Mouse (Mus musculus) forelimb bud, embryonic 11.5 days (tissue): ENCODE measurements at regions not wholly inside any gene's neighbourhood (a gene's known extent, or its start where the extent isn't known, plus 50 kb on each side); places are given as distances from the start of the nearest gene placed in this dataset.

ENCODE experiments used
- DNase-seq: peaks from one replicate; pipeline ENCODE4 v3.0.0-alpha.2; 2012; ENCODE audit warnings: low read depth, low spot score

DNA sequence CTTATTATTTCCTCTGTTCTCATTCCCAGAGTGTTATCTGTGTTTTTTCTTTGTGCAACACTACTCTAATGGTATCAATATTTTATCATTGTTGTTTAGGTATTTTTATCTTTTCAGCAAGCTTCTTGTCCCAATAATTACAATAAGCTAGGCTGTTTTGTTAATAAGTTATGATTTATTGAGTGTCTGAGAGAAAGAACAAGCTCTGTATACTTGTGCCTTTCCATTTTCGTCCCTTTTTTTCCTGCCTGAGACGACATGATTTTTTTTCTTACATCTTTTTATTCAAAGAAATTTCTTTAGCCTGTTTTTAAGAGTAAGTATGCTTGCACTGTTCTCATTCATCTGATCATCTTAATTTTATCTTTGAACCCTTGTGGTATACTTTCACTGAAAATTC lies 904.1 kb downstream of the A830018L16Rik start:
- DNase-seq = no peak

DNA sequence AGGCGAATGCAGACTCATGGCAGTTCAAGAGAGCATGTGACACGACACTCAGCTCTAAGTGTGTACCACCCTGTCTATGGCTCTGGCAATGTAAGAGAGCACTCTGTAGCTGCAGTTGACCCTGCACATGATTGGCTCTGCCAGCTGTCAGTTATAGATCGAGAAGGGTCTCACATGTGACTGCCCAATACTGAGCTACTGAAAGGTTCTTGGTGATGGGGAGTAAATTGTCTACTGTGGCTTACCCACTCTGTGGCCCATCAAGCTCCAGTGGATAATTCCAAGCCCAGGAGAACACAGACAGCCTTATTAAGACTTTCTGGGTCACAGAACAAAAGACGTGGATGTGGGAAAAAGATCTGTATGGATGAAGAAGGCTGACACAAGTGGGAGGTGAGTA lies 920.3 kb downstream of the A830018L16Rik start:
- no peak for DNase-seq

DNA sequence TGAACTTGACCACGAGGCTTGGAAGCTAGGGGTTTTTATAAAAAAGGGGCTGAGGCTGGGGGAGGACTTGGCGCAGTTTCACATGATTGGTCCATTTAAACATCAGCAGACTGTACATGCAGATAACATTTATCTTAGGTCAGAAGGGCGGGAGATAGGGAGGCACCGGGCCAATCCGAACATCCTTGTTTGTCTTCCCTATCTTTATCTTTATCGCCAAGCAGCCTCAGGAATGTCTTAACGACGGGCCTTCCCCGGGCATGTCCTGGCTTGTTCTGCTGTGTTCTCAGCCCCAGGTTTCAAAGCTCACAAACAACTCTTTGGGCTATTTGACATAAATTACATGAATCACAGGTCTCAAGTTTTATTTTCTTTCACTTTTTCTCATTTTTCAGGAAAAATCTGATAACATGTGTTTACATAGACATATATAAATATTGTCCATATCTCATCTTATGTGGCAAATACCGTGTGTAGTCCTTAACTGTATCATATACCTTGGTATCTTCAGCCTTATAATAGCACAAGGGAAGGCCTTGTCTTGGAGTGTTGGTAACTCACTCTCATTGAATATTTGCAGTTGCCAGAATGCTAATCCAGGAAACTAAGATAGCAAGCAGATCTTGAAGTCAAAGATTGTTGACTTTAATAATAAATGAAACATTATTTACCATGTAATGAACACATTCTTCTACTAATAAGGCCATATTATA lies 931.0 kb downstream of the A830018L16Rik start:
- no peak for DNase-seq

DNA sequence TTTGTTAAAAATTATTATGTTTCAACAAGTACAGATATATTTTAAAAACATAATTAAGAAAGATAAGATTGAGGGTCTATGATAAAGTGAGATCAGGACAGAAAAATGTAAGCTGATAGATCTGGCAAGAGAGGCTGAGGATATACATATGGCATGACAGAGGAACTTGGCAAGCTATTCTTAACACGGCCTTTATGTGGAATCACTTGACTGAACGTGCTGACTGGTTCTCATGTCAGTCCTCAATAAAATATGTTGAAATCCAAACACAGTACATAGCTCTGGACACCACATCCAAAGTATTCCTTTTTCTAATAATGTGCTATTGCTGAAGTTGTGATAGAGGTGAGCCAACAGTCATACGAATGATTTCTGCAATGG lies 931.5 kb downstream of the A830018L16Rik start:
- DNase-seq = no peak

DNA sequence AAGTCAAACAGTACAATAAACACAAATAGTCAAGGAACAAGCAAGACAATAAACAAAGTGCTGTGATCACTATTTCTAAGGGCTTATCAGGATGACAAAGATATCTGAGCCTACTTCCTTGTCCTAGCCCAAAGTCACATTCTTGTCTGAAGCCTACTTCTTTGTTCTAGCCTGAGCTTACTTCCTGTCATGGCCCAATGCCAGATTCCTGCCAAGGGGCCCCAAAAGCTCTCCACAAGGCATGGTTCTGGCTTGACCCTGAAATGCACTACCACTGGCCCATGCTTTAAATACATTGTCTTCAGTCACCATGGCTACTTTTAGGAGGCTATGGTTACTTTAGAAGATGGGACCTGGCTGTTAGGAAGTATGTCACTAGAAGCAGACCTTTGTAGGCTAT lies 940.6 kb downstream of the A830018L16Rik start:
- DNase-seq = no peak

DNA sequence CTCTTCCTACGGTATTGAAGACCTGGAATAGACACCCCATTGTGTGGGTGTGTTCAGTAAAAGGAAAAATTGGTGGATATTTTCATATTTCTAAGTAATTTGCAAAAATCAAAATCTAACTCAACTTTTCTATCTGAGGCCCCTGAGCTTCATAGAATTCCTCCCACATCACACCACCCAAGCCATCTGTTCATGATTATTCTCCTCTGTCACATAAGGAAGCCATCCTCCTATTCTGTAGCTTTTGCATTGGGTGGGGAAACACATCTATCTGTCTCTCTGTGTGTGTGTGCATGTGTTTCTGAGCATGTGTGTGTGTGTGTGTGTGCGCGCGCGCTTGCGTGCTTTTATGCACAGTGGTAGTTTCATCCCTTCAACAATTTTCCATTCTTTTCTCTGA lies 954.0 kb downstream of the A830018L16Rik start:
- DNase-seq = no peak

DNA sequence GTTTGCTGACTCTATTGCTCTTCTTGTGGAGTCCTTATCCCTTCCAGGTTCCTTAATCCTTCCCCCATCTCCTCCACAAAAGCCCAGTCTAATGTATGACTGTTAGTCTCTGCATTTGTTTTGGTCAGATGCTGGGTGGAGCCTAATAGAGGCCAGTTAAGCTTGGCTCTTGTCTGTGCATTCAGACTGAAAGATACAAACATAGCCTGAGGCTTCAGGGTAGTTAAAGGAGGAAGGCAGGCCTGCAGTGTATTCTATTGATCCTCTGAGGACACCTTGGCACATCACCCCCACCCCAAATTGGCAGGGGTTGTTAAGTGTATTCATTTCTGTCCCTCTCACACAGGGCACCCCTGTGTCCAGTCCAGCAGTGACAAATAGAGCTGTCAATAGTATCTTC lies 959.1 kb downstream of the A830018L16Rik start:
- no peak for DNase-seq

DNA sequence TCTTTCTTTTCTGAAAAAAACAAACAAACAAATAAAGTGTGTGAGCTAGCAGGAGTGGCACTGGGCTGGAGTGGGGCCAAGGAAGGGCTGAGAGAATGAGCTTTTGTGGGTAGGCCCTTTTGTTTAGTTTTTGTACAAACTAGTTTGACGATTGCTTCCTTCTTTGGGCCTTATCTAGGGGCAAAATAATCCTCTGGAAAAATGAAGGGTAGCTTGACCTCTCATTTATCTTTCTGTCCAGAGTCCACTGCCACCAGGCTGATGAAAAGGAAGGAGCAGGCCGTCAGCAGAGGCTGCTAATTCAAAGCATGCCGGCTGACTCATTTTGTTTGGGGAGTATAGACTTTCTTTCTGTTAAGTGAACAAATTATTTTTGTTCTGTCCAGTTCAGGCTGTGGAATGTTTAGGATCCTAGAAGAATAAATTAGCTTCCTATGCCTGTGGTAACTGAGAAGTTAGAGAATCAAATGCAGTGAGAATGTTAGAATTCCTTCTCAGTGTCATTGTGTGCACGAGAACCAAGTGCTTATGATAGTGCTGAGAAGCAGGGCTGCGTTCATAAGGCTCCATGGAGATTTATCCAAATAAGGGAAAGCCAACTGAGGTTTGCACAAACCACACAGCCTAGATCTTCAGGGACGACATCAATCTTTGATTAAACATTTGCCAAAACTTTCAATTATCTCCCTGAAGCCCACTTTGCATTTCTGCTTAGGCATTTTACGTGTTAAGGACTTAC lies 984.4 kb downstream of the A830018L16Rik start:
- peak; percentile 43 for DNase-seq

DNA sequence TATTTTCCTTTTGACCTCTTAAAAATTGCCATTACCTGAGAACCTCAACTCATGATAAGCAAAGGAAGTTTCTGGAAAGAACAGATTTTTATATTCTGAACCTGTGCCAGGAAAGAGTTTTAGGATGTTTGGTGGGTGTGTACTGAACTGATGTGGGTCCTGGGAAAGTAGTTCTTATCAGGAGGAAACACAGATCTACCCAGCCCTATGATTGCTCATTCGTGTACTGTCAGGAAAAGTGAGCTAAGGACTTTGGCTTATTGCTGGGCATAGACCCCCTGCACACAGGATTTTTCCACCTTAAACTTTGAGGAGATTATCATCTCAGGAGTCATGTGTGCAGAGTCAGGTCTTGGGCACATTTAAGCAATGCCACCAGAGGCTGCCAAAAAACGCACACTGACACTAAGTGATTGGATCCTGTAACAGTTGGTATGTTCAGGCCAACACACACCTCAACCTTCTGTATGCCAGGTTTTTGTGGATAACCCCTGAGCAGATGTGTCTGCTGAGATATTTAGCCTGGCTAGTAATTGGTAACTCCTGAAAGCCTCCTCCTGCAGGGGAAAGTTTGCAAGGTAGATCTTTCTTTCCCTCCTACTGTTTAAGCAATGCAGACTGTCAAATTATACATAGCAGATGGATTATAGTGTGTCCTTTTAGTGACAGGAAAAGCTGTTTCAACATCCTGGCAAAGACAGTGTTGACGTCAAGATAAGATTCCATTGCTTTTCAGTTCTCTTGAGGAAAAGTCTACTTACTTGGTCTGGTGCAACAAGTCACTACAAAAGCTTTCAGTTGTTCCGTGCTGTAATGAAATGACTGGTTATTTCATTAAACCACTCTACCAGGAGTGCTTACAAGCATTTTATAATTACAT lies 991.7 kb downstream of the A830018L16Rik start:
- DNase-seq = no peak

DNA sequence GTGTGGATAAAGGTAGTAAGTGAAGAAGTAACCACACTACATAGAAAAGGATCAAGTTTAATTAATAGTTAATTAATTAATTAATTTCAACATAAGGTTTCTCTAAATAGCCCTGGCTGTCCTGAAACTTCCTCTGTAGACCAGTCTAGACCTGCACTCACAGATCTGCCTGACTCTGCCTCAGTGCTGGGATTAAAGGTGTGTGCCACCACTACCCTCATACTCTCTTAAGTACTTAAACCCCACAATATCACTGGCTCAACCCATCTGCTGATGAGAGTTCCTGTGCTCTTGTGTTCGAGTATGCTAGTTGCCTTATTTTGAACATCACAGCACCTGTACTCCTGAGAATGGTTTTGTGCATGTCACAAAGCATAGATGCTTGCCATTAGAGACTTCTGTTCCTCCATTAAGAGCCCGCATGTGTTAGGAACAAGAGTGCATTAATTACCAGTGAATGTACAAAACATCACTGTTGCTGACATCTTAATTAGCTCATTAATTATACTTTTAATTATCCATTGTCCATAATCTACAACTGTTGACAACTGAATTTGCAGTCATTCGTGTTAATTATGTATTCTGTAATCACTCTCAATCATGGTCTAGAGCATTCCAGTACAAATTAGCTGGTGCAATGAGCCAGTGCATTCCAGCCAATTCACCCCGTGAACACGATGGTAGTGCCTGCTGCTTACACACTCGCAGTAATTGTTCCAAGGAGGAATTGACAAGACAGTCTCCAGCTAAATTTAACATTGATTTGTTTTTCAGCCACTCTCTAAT lies 996.0 kb downstream of the A830018L16Rik start:
- DNase-seq = no peak

DNA sequence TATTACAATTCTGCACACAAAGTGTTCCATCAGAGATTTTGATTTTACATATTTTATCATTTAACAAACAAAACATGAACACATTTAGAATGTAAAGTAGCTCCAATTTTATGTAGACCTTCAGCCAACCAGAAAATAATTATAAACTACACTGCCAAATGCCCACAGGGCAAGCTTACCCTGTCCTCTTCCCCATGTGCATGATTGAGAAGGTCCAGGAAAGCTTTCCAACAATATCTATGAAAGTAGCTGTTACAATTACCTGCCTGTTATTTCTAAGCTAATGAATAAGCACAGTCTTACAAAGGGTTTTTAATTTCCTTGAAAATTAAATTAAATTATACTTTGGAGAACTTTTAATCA lies 996.6 kb downstream of the A830018L16Rik start:
- DNase-seq = no peak

DNA sequence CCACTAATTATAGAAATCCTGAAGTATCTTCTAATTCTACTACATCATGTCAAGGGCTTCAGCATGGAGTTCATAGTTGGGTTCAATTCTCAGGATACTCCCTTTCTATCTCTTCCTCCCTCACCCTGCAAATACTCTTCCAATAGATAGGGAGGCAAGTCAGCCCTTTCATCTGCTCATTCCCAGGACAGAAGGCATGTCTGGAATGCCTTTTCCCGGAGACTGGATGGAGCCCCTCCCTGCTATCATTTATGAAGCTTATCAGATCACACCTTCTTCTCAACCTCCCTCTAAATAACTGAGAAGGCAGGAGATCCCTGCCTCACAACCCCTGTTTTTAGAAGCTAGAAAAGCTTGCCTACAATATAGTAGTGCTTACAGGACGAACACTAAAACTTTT lies 1010.6 kb downstream of the A830018L16Rik start:
- no peak for DNase-seq

DNA sequence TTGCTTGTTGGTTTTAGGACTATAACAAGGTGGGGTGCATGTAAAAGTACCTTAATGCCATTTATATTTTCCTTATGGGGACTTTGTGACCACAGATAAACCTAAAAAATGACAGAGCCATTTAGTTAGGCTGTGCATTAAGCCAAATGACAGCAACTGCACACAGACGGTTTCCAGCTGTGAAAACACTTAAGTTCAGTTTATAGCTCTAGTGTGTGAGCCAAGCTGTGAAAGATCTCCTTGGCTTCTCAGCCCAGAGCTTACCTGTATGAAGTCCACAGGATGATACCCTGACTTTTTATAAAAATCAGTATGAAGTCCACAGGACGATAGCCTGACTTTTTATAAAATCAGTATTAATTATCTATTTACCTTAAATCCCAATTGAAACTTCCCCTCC lies 1024.0 kb downstream of the A830018L16Rik start:
- DNase-seq = peak; percentile 20

DNA sequence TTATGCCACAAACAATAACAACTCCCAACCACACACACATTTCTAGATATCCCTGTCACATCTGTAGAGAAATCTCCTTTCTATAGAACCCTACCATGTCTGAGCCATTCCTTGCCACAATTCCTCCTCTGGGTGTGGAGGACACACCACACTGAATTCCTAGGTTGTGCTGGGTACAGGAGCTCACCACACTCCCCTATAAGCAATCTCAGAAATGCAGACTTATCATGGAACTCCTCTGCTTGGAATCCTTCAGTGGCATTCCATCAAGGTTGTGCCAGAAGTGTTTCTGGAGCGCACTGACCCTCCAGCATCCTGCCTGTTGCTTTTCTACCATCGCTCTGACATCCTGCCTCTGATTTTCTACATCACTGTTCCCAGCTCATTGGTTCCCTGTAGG lies 1052.3 kb downstream of the A830018L16Rik start:
- no peak for DNase-seq

DNA sequence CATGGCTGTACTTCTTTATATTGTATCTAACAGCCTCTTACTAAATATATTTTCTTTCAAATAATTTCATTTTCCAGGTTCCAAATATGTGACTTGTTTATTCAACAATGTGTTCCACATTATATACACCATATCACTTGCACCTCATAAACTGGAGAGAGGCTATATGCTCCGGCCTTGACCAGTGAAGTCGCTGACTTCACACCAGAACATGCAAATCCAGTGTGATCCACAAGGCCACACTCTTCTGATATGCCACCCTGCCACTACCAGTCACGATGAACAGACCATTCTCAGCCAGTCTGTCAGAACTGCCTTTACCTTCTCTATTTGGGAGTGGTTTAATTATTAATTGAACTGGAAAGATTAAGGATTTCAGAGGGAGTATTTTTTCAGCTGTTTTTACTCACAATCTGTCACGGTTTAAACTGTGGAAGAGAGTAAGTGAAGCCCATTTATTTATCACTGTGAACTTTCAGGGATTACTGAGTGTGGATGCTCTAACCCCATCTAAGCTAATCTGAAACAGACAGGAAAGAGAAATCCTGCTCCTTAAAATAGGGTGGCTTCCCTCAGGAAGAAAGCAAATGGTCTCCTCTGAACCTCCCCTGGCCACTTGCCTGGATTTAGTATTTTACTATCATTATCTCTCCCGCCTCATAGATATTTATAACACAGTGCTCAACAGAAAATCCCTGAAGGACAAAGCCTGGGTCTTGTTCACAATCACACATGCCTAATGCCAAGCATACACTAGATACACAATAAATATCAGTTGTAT lies 1065.3 kb downstream of the A830018L16Rik start:
- DNase-seq = no peak

DNA sequence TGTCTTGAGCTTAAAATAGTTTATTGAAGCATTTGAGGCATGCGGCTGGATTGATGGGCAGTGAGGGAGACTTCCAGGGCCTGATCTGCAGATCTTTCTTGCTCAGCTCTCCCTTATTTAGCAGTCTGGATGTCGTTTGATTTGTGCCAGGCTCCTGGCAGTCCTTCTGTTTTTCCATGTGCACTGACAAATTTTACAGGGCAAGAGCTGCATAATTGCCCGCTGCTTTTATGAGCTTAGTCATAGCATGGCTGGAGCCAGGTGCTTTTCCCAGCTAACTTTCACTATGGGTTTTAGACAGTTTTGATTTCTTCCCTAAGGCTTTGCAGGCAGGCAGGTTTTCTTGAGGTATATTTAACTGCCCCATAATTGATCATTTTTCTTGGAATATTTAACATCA lies 1086.5 kb downstream of the A830018L16Rik start:
- DNase-seq = peak; percentile 59

DNA sequence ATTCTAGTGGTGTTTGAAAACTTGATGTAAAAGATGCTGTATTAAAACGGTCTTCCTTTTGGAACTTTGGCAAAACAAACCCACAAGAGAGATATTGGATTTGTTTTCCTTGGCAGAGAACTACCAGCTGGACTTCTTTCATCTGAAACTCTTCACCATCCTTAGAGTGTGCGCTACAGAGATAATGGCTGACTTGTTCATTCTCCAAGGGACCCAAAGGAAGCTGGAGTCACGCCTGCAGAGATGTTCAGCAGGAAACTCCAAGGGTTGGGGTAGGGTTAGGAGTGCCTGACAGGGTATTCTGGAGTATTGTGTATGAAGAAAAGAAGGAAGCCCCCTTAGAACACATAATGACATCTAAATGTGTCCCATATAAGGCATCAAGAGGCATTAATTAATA lies 1094.1 kb downstream of the A830018L16Rik start:
- no peak for DNase-seq

DNA sequence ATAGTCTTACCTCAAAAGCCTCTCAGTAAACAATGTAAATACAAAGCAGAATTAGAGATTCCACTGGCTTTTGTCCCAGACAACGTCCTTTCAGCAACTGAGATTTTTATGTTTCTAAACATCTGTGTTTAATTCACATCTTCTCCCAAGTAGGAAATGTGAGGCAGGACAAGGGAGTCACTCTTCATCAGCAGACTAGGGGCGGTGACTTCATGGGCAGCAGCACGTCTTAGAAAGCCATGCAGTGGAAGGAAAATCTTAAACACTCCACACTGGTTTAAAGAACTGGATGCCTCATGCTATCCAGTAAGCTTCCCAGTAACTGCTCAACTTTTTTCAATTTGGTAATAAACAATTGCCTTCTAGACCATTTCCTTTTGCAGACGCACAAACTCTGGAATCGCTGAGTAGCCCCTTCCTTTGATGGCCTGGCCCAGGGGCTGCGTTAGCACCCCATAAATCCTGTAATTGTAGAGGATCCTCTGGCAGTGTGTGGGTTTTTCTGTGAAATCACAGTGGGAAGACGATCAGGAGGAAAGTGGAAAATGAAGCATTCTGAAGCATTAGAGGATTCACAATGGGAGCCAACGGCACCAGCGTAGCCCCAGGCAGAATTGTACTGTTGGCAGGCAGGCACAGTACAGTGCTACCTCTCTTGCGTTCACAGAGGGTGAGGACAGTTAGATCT lies 1096.4 kb downstream of the A830018L16Rik start:
- peak; percentile 69 for DNase-seq

DNA sequence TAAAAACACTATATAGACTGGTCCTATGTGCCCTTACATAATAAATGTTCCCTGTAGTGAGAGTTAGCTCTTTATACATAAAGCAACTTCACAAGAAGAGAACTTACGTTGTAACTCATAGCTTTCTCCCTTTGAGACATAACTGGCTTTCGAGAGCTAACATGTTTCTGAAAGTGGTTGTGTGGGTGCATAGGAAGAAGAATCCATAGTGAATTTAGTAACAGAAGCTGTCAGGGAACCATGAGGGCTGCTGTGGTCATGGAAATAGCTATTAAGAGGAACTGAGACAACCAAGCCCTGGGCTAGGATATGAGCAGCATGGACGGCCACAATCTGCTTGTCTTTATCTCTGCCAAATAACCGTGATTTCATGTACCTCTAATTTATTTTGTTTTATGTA lies 1105.7 kb downstream of the A830018L16Rik start:
- no peak for DNase-seq

DNA sequence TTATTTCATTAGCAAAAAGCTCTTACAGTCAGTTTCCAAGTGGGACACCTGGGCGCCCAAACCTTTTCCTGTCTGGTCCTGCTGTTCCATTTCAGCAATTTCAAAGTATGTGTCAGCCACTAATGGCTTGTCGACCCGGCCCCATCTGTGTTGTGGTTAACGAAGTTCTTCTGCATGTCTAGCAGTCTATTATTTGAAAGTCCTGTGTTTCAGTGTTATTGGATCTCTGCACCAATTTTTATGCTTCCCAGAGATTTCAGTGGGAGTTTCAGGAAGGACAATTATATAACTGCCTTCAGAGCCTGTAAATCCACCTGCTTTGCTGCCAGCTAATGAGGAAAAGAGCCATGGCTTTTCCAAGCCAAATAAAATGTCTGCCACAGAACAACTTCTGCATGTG lies 1142.0 kb downstream of the A830018L16Rik start:
- DNase-seq = no peak
